Comparison of ENCODE assay signal across 9 mouse cellular contexts in the genomic region with DNA sequence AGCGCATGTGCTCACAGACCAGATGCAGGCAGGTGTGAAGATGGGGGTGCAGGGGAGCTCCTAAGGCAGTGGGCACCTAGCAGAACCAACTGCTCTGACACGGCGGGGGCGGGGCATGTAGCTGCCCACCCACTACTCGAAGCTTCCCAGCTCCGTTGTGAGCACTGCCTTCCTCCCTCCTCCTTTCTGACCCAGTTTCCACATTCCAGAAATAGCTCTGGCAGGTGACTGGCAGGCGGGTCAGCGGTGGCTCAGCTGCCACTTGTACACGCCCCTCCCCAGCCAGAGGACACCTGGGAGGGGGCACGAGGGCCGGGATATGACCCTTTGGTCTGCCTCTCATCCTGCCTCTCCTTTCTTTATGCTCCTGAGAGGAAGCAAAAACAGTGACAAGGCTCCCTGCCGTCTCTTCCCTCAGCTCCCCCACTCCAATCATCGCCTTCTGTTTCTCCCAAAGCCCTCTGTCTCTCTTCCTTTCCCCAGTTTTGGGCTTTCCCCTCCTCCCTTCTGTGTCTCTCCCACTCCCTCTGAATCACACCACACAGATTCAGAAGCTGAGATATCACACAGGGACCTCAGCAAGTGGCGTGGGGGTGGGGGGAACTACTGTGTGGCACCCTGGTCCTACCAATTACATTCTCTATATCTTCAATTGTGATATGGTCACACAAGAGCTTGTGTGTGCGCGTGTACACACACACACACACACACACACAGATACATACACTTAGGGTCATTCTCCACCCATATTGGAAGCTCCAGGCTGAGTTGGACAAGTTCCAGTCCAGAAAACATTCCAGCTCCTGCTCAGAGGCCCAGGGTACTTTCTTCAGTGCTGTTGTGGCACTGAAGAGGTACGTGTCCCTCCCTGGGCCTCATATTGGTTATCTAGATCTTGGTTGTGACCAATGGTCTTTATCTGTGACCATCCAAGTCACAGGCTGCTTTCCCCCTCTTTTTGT. TPM values are rescaled to one million over a fixed set of nuclear protein-coding genes. Genes with fewer than 3 reads are reported as not detected.
A peak's percentile ranks its signal among the peaks of the same experiment; 100 is the strongest.
DNase-seq lines count a peak whose midpoint lies in the region; ATAC-seq lines count a peak whose summit lies in the region.
"Had no signal": no experiment of that assay in that cellular context is flagged by ENCODE, and none has a peak within 500 bp of the region (broad histone marks: within the 10 kb centered on the region; RNA-seq: fewer than 3 reads in every experiment).

No protein-coding gene starts in this region.

- H3K4me1 ChIP-seq in forebrain, embryonic 13.5 days = peaks cover 37% of the 10 kb centered on the region
- peaks cover 25% of the 10 kb centered on the region for H3K4me1 ChIP-seq in hindbrain, embryonic 16.5 days (ENCODE audit: control insufficient read depth, insufficient read depth, low read depth, low read length)
- peaks cover 46% of the 10 kb centered on the region for H3K4me1 ChIP-seq in limb, embryonic 10.5 days
- H3K4me1 ChIP-seq in midbrain, embryonic 13.5 days (replicated peaks) = peaks cover 36% of the 10 kb centered on the region

- 22% methylated on average over 17 of the region's 17 CpGs for WGBS in forebrain, embryonic 13.5 days
- 19% methylated on average over 17 of the region's 17 CpGs for WGBS in hindbrain, embryonic 16.5 days
- WGBS in limb, embryonic 10.5 days = 23% methylated on average over 17 of the region's 17 CpGs
- 24% methylated on average over 17 of the region's 17 CpGs for WGBS in midbrain, embryonic 13.5 days

- 0 out of 2 replicates have a peak overlapping the region, but pooled peaks have one; percentile 3 for H3K4me3 ChIP-seq in forebrain, embryonic 13.5 days
- H3K4me3 ChIP-seq in hindbrain, embryonic 16.5 days (ENCODE audit: low read length) = no peak overlapping the region; the same call in 1 of the 2 replicates
- peak overlapping the region; percentile 38 for H3K4me3 ChIP-seq in limb, embryonic 10.5 days
- no peak overlapping the region for H3K4me3 ChIP-seq in midbrain, embryonic 13.5 days (replicated peaks)

- peak overlapping the region; percentile 77 for H3K27ac ChIP-seq in forebrain, embryonic 13.5 days
- H3K27ac ChIP-seq in hindbrain, embryonic 16.5 days (ENCODE audit: low read depth, low read length) = peak overlapping the region; percentile 78
- H3K27ac ChIP-seq in limb, embryonic 10.5 days = peak overlapping the region; percentile 75
- peak overlapping the region; percentile 55 for H3K27ac ChIP-seq in midbrain, embryonic 13.5 days
- H3K27ac ChIP-seq: liver, embryonic 14.5 days had no signal

- no peaks in the 10 kb centered on the region for H3K36me3 ChIP-seq in forebrain, embryonic 13.5 days (ENCODE audit: poor library complexity, severe bottlenecking)
- 0 out of 2 replicates have a peak, but pooled peaks cover 2% of the 10 kb centered on the region for H3K36me3 ChIP-seq in hindbrain, embryonic 16.5 days (ENCODE audit: control insufficient read depth, insufficient read depth, low read length)
- no peaks in the 10 kb centered on the region for H3K36me3 ChIP-seq in limb, embryonic 10.5 days
- H3K36me3 ChIP-seq in midbrain, embryonic 13.5 days = 0 out of 2 replicates have a peak, but pooled peaks cover 5% of the 10 kb centered on the region

- intact Hi-C loops in left cerebral cortex, postnatal 4 days (cut with DNase I) = no loop called here

- peak overlapping the region; percentile 45 for H3K9ac ChIP-seq in forebrain, embryonic 13.5 days
- H3K9ac ChIP-seq in hindbrain, embryonic 16.5 days (ENCODE audit: low read depth, low read length) = peak overlapping the region; percentile 54
- peak overlapping the region; percentile 40; the same call in 1 of the 2 replicates for H3K9ac ChIP-seq in midbrain, embryonic 13.5 days (replicated peaks)
- H3K9ac ChIP-seq: liver, embryonic 14.5 days had no signal

- peak; percentile 65 for DNase-seq in left cerebral cortex, adult 11 months (ENCODE audit: low spot score)
- no peak for DNase-seq in left cerebral cortex, postnatal 4 days
- peak; percentile 50 for DNase-seq in limb, embryonic 10.5 days (ENCODE audit: low spot score)
- DNase-seq in thymus, adult 18-20 months = peak; percentile 15 to 36
- DNase-seq in testis, postnatal 14 days (ENCODE audit: low spot score) = no peak

- no peaks in the 10 kb centered on the region for H3K27me3 ChIP-seq in forebrain, embryonic 13.5 days
- no peaks in the 10 kb centered on the region for H3K27me3 ChIP-seq in hindbrain, embryonic 16.5 days (replicated peaks; ENCODE audit: control insufficient read depth, insufficient read depth, low read length)
- H3K27me3 ChIP-seq in limb, embryonic 10.5 days (ENCODE audit: low read depth, poor library complexity, severe bottlenecking) = no peaks in the 10 kb centered on the region
- no peaks in the 10 kb centered on the region for H3K27me3 ChIP-seq in midbrain, embryonic 13.5 days

- no peaks in the 10 kb centered on the region for H3K9me3 ChIP-seq in forebrain, embryonic 13.5 days (replicated peaks)
- no peaks in the 10 kb centered on the region for H3K9me3 ChIP-seq in hindbrain, embryonic 16.5 days (ENCODE audit: control insufficient read depth, low read length)
- no peaks in the 10 kb centered on the region for H3K9me3 ChIP-seq in limb, embryonic 10.5 days (replicated peaks)
- H3K9me3 ChIP-seq in midbrain, embryonic 13.5 days = no peaks in the 10 kb centered on the region

- peak overlapping the region; percentile 42 for H3K4me2 ChIP-seq in forebrain, embryonic 13.5 days
- peak overlapping the region; percentile 46 for H3K4me2 ChIP-seq in hindbrain, embryonic 16.5 days (ENCODE audit: low read length)
- H3K4me2 ChIP-seq in midbrain, embryonic 13.5 days (replicated peaks) = peak overlapping the region; percentile 32

- ATAC-seq in forebrain, embryonic 13.5 days = no peak
- ATAC-seq in hindbrain, embryonic 16.5 days = 0 out of 2 replicates have a peak, but pooled peaks have one; percentile 8
- no peak for ATAC-seq in midbrain, embryonic 13.5 days

RNA-seq across cellular contexts. Expression of gene Myl9, which starts 57.6 kb away (rescaled TPM):
- 10 to 100 TPM; 13.4 to 18.6 TPM for total RNA-seq in left cerebral cortex, postnatal 4 days (2021)
- 28.1 and 28.4 TPM in 2 replicates for polyA plus RNA-seq in forebrain, embryonic 13.5 days (2015; fragmentation: Nextera tagmentation; extraction: Ambion mirVana)
- 46.9 and 52.0 TPM in 2 replicates for polyA plus RNA-seq in hindbrain, embryonic 16.5 days (2015; fragmentation: Nextera tagmentation; extraction: Ambion mirVana)
- polyA plus RNA-seq in limb, embryonic 10.5 days (2016; fragmentation: Nextera tagmentation; extraction: Ambion mirVana) = 30.1 and 62.7 TPM in 2 replicates
- 33.0 and 37.4 TPM in 2 replicates for polyA plus RNA-seq in midbrain, embryonic 13.5 days (2015; fragmentation: Nextera tagmentation; extraction: Ambion mirVana)

Comparison
In these comparisons a context has a peak if more than half of its experiments do, and no peak if none do; other contexts are left out.
1. DNase-seq: peak in left cerebral cortex, adult 11 months (single experiment), limb, embryonic 10.5 days (single experiment) and thymus, adult 18-20 months (2 of 2); none in left cerebral cortex, postnatal 4 days (single experiment) and testis, postnatal 14 days (single experiment).
2. H3K4me3 ChIP-seq: peak in forebrain, embryonic 13.5 days (single experiment) and limb, embryonic 10.5 days (single experiment); none in hindbrain, embryonic 16.5 days (single experiment) and midbrain, embryonic 13.5 days (single experiment).
3. Peak in every context shown above with its lines, with median percentiles within 50 percentile points of each other: H3K27ac ChIP-seq, H3K4me2 ChIP-seq and H3K9ac ChIP-seq.